ENCODE assay signal across 11 mouse cellular contexts in genomic region chr13:96220763-96221162, GRCm38 (mm10).
"Had no signal": no experiment of that assay in that cellular context is flagged by ENCODE, and none has a peak within 500 bp of the region (broad histone marks: within the 10 kb centered on the region; RNA-seq: fewer than 3 reads in every experiment).

No protein-coding gene starts in this region.

- ATAC-seq: liver, postnatal 0 days; lung, postnatal 0 days; midbrain, embryonic 13.5 days; midbrain, embryonic 15.5 days had no signal

- DNase-seq: liver, embryonic 13.5 days; liver, postnatal 0 days; lung, adult 2 months; lung, postnatal 14 days; lung, postnatal 36 days; thymus, adult 18-20 months; thymus, postnatal 14 days; thymus, postnatal 36 days had no signal
